Mouse (Mus musculus) sigmoid colon, adult 10 weeks (tissue): ENCODE results near the gene Lsg1. TPM values are rescaled to one million over a fixed set of nuclear protein-coding genes. Genes with fewer than 3 reads are reported as not detected.

ENCODE experiments used
- polyA plus RNA-seq: library from polyadenylated mRNA; stranded (reverse); fragments of 350-450 nt; fragmentation: Illumina TruSeq; extraction: RNeasy Lipid Tissue Mini Kit (QIAGEN cat#74804); gene quantifications from one replicate; pipeline ENCODE4 v1.2.3, GENCODE M21; 2014; ENCODE audit warnings: low read depth, low replicate concordance

Gene Lsg1
- polyA plus RNA-seq = 14.6 TPM

DNA sequence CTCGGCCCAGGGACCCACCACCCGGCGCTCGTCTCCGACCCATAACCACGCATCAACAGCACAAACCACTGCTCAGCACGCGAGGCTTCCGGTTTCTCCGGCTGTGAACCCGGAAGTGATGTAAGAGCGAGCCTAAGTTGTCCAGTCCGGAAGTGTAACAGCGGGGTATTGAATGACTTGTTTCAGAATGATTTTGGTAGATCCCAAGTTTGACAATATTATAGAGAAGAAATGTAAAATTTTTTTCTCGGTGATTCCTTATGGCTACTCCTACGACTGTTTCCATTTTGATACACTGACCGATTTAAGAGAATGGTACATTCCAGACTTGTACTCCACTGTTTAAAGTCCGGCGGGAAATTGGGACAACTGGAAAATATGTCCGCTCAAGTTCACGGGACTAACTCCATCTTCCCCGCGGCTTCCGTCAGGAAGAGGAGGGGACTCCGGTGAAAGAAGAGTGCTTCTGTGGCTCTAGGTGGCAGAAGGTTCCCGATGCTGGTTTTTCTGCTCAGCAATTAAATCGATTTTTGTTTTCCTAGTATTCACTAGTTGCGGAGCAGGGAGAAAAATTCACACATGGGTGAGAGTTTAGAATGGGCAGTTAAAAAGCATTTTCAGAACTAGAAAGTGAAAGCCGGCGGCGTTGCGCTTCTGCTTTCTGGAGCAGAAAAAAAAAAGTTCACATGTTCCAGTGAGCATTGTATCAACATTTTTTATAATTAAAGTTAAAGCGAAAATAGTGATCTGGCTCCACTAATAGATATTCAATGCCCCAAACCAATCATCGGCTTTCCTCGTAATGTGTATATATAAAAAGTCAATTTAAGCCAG lies at the start of gene Lsg1:
Gene Lsg1 (minus strand): TSS at position 99 of the 834 bp plus-strand sequence.

DNA sequence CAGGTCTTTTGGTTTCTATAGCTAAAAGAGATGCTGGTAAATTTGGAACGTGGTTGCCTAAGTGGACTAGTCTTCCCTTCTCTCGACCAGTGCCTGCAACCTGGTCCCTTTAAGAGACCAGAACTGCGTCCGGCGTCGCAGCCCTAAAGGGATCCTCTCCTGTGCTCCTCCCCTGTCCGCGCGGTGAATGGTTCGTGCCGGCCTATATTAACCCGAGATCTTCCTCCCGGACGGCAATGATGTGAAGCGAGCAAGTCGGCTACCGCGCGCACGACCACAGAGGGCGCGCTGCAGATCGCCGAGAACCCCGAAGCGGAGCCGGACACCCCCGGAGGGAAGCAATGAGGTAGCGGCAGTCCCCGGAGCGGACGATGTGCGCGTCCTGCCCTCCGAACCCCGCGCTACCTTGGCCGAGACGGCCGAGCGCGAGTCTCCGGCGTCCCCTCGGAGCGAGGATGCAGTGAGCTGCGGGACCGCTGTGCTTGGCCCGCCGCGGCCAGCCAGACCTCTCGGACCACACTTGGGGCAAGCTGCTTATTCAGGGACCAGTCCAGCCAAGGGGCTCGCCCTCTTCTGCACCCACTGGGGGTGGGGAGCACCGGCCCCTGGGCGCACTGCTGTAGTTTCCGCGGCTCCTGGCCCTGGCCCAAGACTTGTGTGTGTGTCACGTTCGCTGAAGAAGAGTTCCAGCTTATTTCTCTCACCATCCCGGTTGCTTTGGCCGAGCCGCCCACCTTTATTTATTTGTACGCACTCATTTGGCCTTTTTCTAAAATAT lies 12.3 kb upstream of the Lsg1 start, which contains the start of gene Fam43a:
Gene Fam43a (plus strand): TSS at position 233 of the 778 bp plus-strand sequence.

DNA sequence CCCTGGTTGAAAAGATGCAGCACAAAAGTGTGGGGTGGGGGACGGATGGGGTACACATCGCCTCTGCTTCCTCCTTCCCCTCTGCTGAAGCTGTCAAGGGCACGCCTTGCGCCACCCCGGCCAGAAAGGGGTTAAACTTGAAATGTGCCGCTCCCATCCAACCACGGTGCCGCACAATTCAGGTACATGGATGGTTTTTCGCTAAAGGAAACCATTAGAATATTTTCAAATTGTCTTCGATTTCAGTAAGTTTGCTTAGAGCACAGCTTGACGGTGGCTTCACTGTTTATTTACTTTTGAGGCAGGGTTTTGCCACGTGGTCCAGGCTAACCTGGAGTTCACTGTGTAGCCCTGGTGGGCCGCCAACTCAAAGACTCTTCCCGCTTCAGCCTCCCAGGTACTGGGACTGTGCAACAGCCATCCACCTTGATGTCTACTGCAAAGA lies 36.6 kb downstream of the Lsg1 start, which contains the start of gene Tmem44:
Gene Tmem44 (minus strand): TSS at position 95 of the 445 bp plus-strand sequence.

Other genes starting within 250 kb of the Lsg1 start
- gene Atp13a3, start 181.6 kb downstream of the Lsg1 start, polyA plus RNA-seq = 281 TPM
- gene Tmem44, start 36.8 kb downstream of the Lsg1 start, polyA plus RNA-seq = 2.6 TPM
- gene Fam43a, start 12.1 kb upstream of the Lsg1 start, polyA plus RNA-seq = 3.8 TPM